Mouse (Mus musculus): ENCODE results near the gene Ankle1. TPM values are rescaled to one million over a fixed set of nuclear protein-coding genes. Genes with fewer than 3 reads are reported as not detected.

The Ankle1 gene
- total and polyA plus RNA-seq, 2 experiments from 2014 or later: 1.1 to 2.2 TPM

GRCm38 (mm10) chr8:71385212-71385835, 20.5 kb upstream of the Ankle1 start:
- DNase-seq (ENCODE audit: low spot score) (no peak), ATAC-seq (ENCODE audit: low FRiP score) (no peak)
- Histone ChIP-seq H3K9ac (replicated peaks; ENCODE audit: low read length, poor library complexity, severe bottlenecking) (no peak overlapping the region), H3K27me3 (ENCODE audit: insufficient read depth, low read length) (no peaks in the 10 kb centered on the region), H3K4me2 (ENCODE audit: low read depth, low read length, poor library complexity, severe bottlenecking) (no peak overlapping the region), H3K4me1 (ENCODE audit: insufficient read depth, low read length) (peaks cover 10% of the 10 kb centered on the region; the same call in 1 of the 2 replicates), H3K27ac (ENCODE audit: low read depth, low read length) (no peak overlapping the region), H3K36me3 (ENCODE audit: insufficient read depth, low read length) (no peaks in the 10 kb centered on the region), H3K9me3 (ENCODE audit: low read length) (no peaks in the 10 kb centered on the region), H3K4me3 (ENCODE audit: low read depth, low read length) (no peak overlapping the region)
- no peak; the same call in 1 of the 2 replicates for TF ChIP-seq CTCF (IDR thresholded peaks at IDR 0.05)
- 80% methylated on average over 12 of the region's 12 CpGs for WGBS

- H3K9me3 ChIP-seq (ENCODE audit: low read length): no peaks in the 10 kb centered on the region
- no peaks in the 10 kb centered on the region for H3K4me1 ChIP-seq (ENCODE audit: insufficient read depth, low read length)
- TF ChIP-seq CTCF (IDR thresholded peaks at IDR 0.05): no peak
- no peak overlapping the region for H3K9ac ChIP-seq (replicated peaks; ENCODE audit: low read length, poor library complexity, severe bottlenecking)
- no peak overlapping the region for H3K4me3 ChIP-seq (ENCODE audit: low read depth, low read length)
- H3K27me3 ChIP-seq (ENCODE audit: insufficient read depth, low read length): no peaks in the 10 kb centered on the region
- ATAC-seq (ENCODE audit: low FRiP score): no peak
- H3K36me3 ChIP-seq (ENCODE audit: insufficient read depth, low read length): no peaks in the 10 kb centered on the region
- H3K4me2 ChIP-seq (ENCODE audit: low read depth, low read length, poor library complexity, severe bottlenecking): no peak overlapping the region
- WGBS: 82% methylated on average over 1 of the region's 1 CpGs
- H3K27ac ChIP-seq (ENCODE audit: low read depth, low read length): no peak overlapping the region
- DNase-seq (ENCODE audit: low spot score): no peak
Observed at GRCm38 (mm10) chr8:71388267-71388666, 17.5 kb upstream of the Ankle1 start.

- Histone ChIP-seq H3K4me1 (ENCODE audit: insufficient read depth, low read length) (no peaks in the 10 kb centered on the region), H3K27me3 (ENCODE audit: insufficient read depth, low read length) (no peaks in the 10 kb centered on the region), H3K9me3 (ENCODE audit: low read length) (no peaks in the 10 kb centered on the region), H3K27ac (ENCODE audit: low read depth, low read length) (no peak overlapping the region), H3K36me3 (ENCODE audit: insufficient read depth, low read length) (no peaks in the 10 kb centered on the region), H3K4me2 (ENCODE audit: low read depth, low read length, poor library complexity, severe bottlenecking) (no peak overlapping the region), H3K4me3 (ENCODE audit: low read depth, low read length) (no peak overlapping the region), H3K9ac (replicated peaks; ENCODE audit: low read length, poor library complexity, severe bottlenecking) (no peak overlapping the region)
- no peak for ATAC-seq (ENCODE audit: low FRiP score)
- no peak for DNase-seq (ENCODE audit: low spot score)
- WGBS: 95% methylated on average over 2 of the region's 2 CpGs
- no peak for TF ChIP-seq CTCF (IDR thresholded peaks at IDR 0.05)
Observed at GRCm38 (mm10) chr8:71391696-71392095, 14.1 kb upstream of the Ankle1 start.

GRCm38 (mm10) chr8:71392391-71392790, 13.4 kb upstream of the Ankle1 start:
- Histone ChIP-seq H3K4me3 (ENCODE audit: low read depth, low read length) (no peak overlapping the region), H3K9ac (replicated peaks; ENCODE audit: low read length, poor library complexity, severe bottlenecking) (no peak overlapping the region), H3K4me2 (ENCODE audit: low read depth, low read length, poor library complexity, severe bottlenecking) (no peak overlapping the region), H3K9me3 (ENCODE audit: low read length) (no peaks in the 10 kb centered on the region), H3K27me3 (ENCODE audit: insufficient read depth, low read length) (no peaks in the 10 kb centered on the region), H3K36me3 (ENCODE audit: insufficient read depth, low read length) (no peaks in the 10 kb centered on the region), H3K4me1 (ENCODE audit: insufficient read depth, low read length) (peaks cover 2% of the 10 kb centered on the region), H3K27ac (ENCODE audit: low read depth, low read length) (no peak overlapping the region)
- 73% methylated on average over 5 of the region's 5 CpGs for WGBS
- ATAC-seq (ENCODE audit: low FRiP score) (no peak), DNase-seq (ENCODE audit: low spot score) (no peak)
- TF ChIP-seq CTCF (IDR thresholded peaks at IDR 0.05): no peak

- TF ChIP-seq CTCF (IDR thresholded peaks at IDR 0.05): no peak
- H3K9me3 ChIP-seq (ENCODE audit: low read length): no peaks in the 10 kb centered on the region
- WGBS: 10% methylated on average over 3 of the region's 3 CpGs
- H3K9ac ChIP-seq (replicated peaks; ENCODE audit: low read length, poor library complexity, severe bottlenecking): no peak overlapping the region
- H3K4me3 ChIP-seq (ENCODE audit: low read depth, low read length): no peak overlapping the region
- no peak overlapping the region for H3K27ac ChIP-seq (ENCODE audit: low read depth, low read length)
- H3K27me3 ChIP-seq (ENCODE audit: insufficient read depth, low read length): no peaks in the 10 kb centered on the region
- ATAC-seq (ENCODE audit: low FRiP score): no peak
- peaks cover 7% of the 10 kb centered on the region for H3K4me1 ChIP-seq (ENCODE audit: insufficient read depth, low read length)
- H3K4me2 ChIP-seq (ENCODE audit: low read depth, low read length, poor library complexity, severe bottlenecking): no peak overlapping the region
- no peak for DNase-seq (ENCODE audit: low spot score)
- H3K36me3 ChIP-seq (ENCODE audit: insufficient read depth, low read length): no peaks in the 10 kb centered on the region
Observed at GRCm38 (mm10) chr8:71392871-71393270, 12.9 kb upstream of the Ankle1 start.

GRCm38 (mm10) chr8:71394481-71394880, 11.3 kb upstream of the Ankle1 start:
- Histone ChIP-seq H3K27me3 (ENCODE audit: insufficient read depth, low read length) (no peaks in the 10 kb centered on the region), H3K9me3 (ENCODE audit: low read length) (no peaks in the 10 kb centered on the region), H3K27ac (ENCODE audit: low read depth, low read length) (no peak overlapping the region), H3K4me3 (ENCODE audit: low read depth, low read length) (no peak overlapping the region), H3K4me1 (ENCODE audit: insufficient read depth, low read length) (peaks cover 8% of the 10 kb centered on the region), H3K9ac (replicated peaks; ENCODE audit: low read length, poor library complexity, severe bottlenecking) (no peak overlapping the region), H3K36me3 (ENCODE audit: insufficient read depth, low read length) (peaks cover 6% of the 10 kb centered on the region), H3K4me2 (ENCODE audit: low read depth, low read length, poor library complexity, severe bottlenecking) (no peak overlapping the region)
- ATAC-seq (ENCODE audit: low FRiP score) (no peak), DNase-seq (ENCODE audit: low spot score) (no peak)
- 82% methylated on average over 7 of the region's 7 CpGs for WGBS
- TF ChIP-seq CTCF (IDR thresholded peaks at IDR 0.05): no peak
